Mouse (Mus musculus) neural tube, embryonic 12.5 days (tissue): ENCODE results near the gene Slc25a16. TPM values are rescaled to one million over a fixed set of nuclear protein-coding genes. Genes with fewer than 3 reads are reported as not detected.

Experiments used
- ATAC-seq: fragments of 200-750 bp; cut with Nextera tagmentation; 2 replicates; pipeline ENCODE4 v1.8.0; 2017; ENCODE audit warnings: low read depth, mild to moderate bottlenecking, moderate TSS enrichment, moderate library complexity; ENCODE audit not compliant: low FRiP score
- H3K27ac ChIP-seq: fragments of 300-500 bp; sonication (generic); 2 replicates; pipeline ENCODE4 v1.5.1; 2016
- H3K27me3 ChIP-seq: fragments of 300-500 bp; sonication (generic); replicated peaks from 2 replicates; pipeline ENCODE4 v1.6.1; 2016; ENCODE audit warnings: mild to moderate bottlenecking
- H3K36me3 ChIP-seq: fragments of 300-500 bp; sonication (generic); 2 replicates; pipeline ENCODE4 v1.6.1; 2016; ENCODE audit warnings: mild to moderate bottlenecking
- H3K4me1 ChIP-seq: fragments of 300-500 bp; sonication (generic); 2 replicates; pipeline ENCODE4 v1.6.1; 2016
- H3K4me2 ChIP-seq: fragments of 300-500 bp; sonication (generic); replicated peaks from 2 replicates; pipeline ENCODE4 v1.6.1; 2016; ENCODE audit warnings: mild to moderate bottlenecking
- H3K4me3 ChIP-seq: fragments of 300-500 bp; sonication (generic); 2 replicates; pipeline ENCODE4 v1.5.1; 2016
- H3K9ac ChIP-seq: fragments of 300-500 bp; sonication (generic); 2 replicates; pipeline ENCODE4 v1.6.1; 2016; ENCODE audit warnings: mild to moderate bottlenecking
- H3K9me3 ChIP-seq: fragments of 300-500 bp; sonication (generic); 2 replicates; pipeline ENCODE4 v1.6.1; 2016; ENCODE audit warnings: mild to moderate bottlenecking
- WGBS: fragments of 180-500 bp; shearing (Covaris S2); methylation state at CpG from one replicate; pipeline ENCODE4 v1.1.7; 2016; 5-methylcytosine and 5-hydroxymethylcytosine counted together
- polyA plus RNA-seq: library from polyadenylated mRNA; unstranded; fragments of >200 nt; fragmentation: Nextera tagmentation; extraction: Ambion mirVana; gene quantifications from 2 replicates; pipeline ENCODE4 v1.2.1, GENCODE M21; 2016

Slc25a16 gene
- polyA plus RNA-seq, result 14.5 and 14.6 TPM in 2 replicates

- peak within 1 kb of the TSS; percentile 93 for H3K9ac ChIP-seq
- no peaks in the 10 kb centered on the region for H3K27me3 ChIP-seq
- peak within 1 kb of the TSS; percentile 74 for H3K4me2 ChIP-seq
- peak within 1 kb of the TSS; percentile 98 for H3K4me3 ChIP-seq
- WGBS, result 8% methylated on average over 50 of the region's 50 CpGs
- ATAC-seq, result peak; percentile 95
- H3K36me3 ChIP-seq, result no peaks in the 10 kb centered on the region
- H3K4me1 ChIP-seq, result peaks cover 12% of the 10 kb centered on the region; the same call in 1 of the 2 replicates
- H3K27ac ChIP-seq, result peak within 1 kb of the TSS; percentile 72
- no peaks in the 10 kb centered on the region for H3K9me3 ChIP-seq
Measured at GRCm38 (mm10) chr10:62919925-62920765, at the start of gene Slc25a16. Slc25a16 (plus strand) TSS chr10:62920633.

DNA sequence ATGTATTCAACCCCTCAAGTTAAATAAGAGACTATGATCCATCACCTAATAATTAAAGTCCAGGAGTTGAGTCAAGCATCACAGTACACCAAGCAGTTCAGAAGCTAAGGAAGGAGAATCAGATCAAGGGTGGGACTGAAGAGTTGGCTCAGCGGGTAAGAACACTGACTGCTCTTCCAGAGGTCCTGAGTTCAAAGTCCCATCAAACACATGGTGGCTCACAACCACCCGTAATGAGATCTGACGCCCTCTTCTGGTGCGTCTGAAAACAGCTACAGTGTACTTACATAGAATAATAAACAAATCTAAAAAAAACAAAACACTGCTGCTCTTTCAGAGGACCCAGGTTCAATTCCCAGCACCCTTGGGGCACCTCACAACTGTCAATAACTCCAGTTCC lies 45.6 kb upstream of the Slc25a16 start:
- Histone ChIP-seq H3K27me3 (no peaks in the 10 kb centered on the region), H3K4me1 (no peaks in the 10 kb centered on the region), H3K9me3 (no peaks in the 10 kb centered on the region), H3K4me3 (no peak overlapping the region), H3K27ac (no peak overlapping the region), H3K4me2 (no peak overlapping the region), H3K36me3 (peaks cover 16% of the 10 kb centered on the region; the same call in 1 of the 2 replicates), H3K9ac (no peak overlapping the region)
- WGBS, result 80% methylated on average over 4 of the region's 4 CpGs
- ATAC-seq, result no peak

DNA sequence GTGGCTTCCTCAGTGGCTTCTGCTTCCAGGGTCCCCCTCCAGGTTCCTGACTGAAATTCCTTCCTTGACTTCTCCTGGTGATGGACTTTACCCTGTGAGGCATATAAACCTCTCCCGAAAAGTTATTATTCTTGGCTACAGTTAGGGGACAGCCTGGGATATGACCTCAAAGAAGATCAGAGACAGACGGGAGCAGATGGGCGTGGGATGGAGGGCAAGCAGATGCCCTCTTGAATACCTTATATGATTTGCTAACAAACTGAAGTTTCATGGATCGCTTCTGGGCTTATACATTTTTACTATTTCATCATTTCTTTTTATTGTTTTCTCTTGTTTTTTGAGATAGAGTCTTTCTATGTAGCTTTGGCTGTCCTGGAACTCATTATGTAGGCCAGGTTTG lies 44.9 kb upstream of the Slc25a16 start:
- H3K9me3 ChIP-seq, result no peaks in the 10 kb centered on the region
- H3K4me1 ChIP-seq, result no peaks in the 10 kb centered on the region
- H3K9ac ChIP-seq, result no peak overlapping the region
- 93% methylated on average over 4 of the region's 4 CpGs for WGBS
- no peak overlapping the region for H3K4me3 ChIP-seq
- no peaks in the 10 kb centered on the region for H3K27me3 ChIP-seq
- peaks cover 16% of the 10 kb centered on the region; the same call in 1 of the 2 replicates for H3K36me3 ChIP-seq
- no peak overlapping the region for H3K27ac ChIP-seq
- no peak for ATAC-seq
- no peak overlapping the region for H3K4me2 ChIP-seq

GRCm38 (mm10) chr10:62878056-62878455 lies 42.4 kb upstream of the Slc25a16 start:
- no peak for ATAC-seq
- H3K4me3 ChIP-seq, result no peak overlapping the region
- no peaks in the 10 kb centered on the region for H3K4me1 ChIP-seq
- no peak overlapping the region for H3K27ac ChIP-seq
- no peaks in the 10 kb centered on the region for H3K9me3 ChIP-seq
- no peak overlapping the region for H3K4me2 ChIP-seq
- H3K9ac ChIP-seq, result no peak overlapping the region
- WGBS, result 91% methylated on average over 13 of the region's 13 CpGs
- H3K36me3 ChIP-seq, result peaks cover 16% of the 10 kb centered on the region; the same call in 1 of the 2 replicates
- no peaks in the 10 kb centered on the region for H3K27me3 ChIP-seq

- Histone ChIP-seq H3K4me2 (no peak overlapping the region), H3K9me3 (no peaks in the 10 kb centered on the region), H3K4me3 (no peak overlapping the region), H3K27me3 (no peaks in the 10 kb centered on the region), H3K36me3 (peaks cover 16% of the 10 kb centered on the region; the same call in 1 of the 2 replicates), H3K27ac (no peak overlapping the region), H3K4me1 (peaks cover 16% of the 10 kb centered on the region), H3K9ac (no peak overlapping the region)
- 46% methylated on average over 5 of the region's 5 CpGs for WGBS
- no peak for ATAC-seq
Measured at GRCm38 (mm10) chr10:62881211-62881610, 39.2 kb upstream of the Slc25a16 start.

DNA sequence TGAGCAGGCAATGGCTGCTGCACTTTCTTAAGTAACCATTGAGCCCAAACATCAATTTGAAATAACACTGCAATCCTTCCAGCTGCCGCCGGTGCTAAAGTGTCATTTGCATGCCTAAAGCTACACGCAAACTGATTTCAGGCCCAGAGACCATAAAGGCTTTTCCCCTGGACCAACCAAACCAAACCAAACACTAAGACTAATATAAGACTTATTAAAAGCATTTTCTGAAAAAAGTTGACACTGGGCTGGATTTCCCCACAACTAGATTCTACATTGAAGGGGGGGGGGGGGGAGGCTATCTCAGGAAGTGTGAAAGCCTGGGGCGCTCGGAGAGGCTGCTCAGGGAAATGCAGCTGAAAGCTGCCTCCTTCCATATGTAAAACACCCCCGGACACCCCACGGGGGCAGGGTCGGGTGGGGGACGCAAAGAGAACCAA lies 36.5 kb upstream of the Slc25a16 start:
- no peak for ATAC-seq

DNA sequence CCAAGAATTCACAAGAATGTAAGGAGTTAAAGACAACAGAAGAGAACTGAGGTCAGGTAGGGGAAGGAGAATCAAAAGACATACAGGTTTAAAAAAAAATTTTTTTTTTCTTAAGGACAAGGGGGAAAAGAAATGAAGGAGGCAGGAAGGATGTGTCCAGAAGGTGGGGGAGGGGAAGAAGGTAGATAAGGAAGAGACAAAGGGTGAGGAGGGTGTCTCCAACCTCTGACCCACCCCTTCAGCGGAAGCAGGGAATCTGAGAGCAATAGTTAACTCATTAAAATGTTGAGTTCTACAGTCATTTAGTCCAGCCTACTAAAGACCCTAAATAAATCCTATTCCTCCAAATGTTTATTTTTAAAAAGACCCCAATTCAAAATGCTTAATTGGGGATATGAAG lies 35.9 kb upstream of the Slc25a16 start:
- Histone ChIP-seq H3K9ac (no peak overlapping the region), H3K4me3 (no peak overlapping the region), H3K9me3 (no peaks in the 10 kb centered on the region), H3K27ac (no peak overlapping the region), H3K4me1 (peaks cover 22% of the 10 kb centered on the region), H3K27me3 (no peaks in the 10 kb centered on the region; the same call in 1 of the 2 replicates), H3K36me3 (peaks cover 1% of the 10 kb centered on the region; the same call in 1 of the 2 replicates), H3K4me2 (peak overlapping the region; percentile 18; the same call in 1 of the 2 replicates)
- WGBS, result 46% methylated on average over 1 of the region's 1 CpGs
- no peak for ATAC-seq

More for the DNA sequence above, 36.5 kb upstream of the Slc25a16 start:
- Histone ChIP-seq H3K4me3 (no peak overlapping the region), H3K4me2 (peak overlapping the region; percentile 18; the same call in 1 of the 2 replicates), H3K36me3 (peaks cover 7% of the 10 kb centered on the region; the same call in 1 of the 2 replicates), H3K9me3 (no peaks in the 10 kb centered on the region), H3K27ac (no peak overlapping the region), H3K9ac (no peak overlapping the region), H3K4me1 (peaks cover 22% of the 10 kb centered on the region), H3K27me3 (no peaks in the 10 kb centered on the region; the same call in 1 of the 2 replicates)
- WGBS, result 8% methylated on average over 9 of the region's 9 CpGs

GRCm38 (mm10) chr10:62885460-62885859 lies 35.0 kb upstream of the Slc25a16 start:
- WGBS, result 18% methylated on average over 10 of the region's 10 CpGs
- Histone ChIP-seq H3K36me3 (no peaks in the 10 kb centered on the region), H3K4me2 (peak overlapping the region; percentile 80), H3K9me3 (no peaks in the 10 kb centered on the region), H3K4me3 (peak overlapping the region; percentile 62), H3K27me3 (no peaks in the 10 kb centered on the region; the same call in 1 of the 2 replicates), H3K27ac (no peak overlapping the region), H3K9ac (no peak overlapping the region), H3K4me1 (peaks cover 22% of the 10 kb centered on the region)
- ATAC-seq, result no peak

DNA sequence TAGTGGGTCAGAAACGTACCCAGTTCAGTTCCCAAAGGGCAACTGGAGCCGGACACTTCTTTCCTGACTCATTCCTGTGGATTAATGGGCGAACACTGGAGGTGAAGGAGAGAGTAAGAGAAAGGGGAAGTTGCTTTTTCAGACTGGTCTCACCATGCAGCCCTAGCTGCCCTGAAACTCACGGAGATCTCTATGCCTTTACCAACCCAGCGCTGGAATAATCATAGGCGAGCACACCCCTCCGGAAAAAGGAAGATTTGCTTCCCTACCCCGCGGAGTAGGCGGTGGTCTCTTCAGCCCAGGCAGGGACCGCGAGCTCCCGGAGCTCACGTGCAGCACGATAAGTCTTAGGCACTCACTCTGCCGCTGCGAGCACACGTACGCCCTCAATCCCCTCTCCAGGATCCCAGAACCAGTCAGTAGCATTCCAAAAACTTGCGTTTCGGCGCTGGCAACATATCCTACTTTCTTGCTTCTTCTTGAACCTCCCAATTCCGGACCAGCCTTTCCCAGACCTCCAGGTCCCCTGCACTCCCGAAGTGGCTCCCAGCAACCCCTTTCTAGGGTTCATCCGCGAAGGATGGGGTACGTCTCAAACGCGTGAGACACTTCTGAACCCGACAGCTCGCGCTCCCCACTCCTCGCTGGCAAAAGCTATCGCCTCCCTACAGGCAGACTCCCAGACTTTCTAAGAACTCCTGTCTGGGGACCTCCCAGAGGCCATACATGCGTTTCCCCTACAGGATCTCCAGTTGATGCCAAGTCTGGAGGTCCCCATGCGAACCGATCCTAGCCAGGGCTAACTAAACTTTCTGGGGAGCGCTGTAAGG lies 34.2 kb upstream of the Slc25a16 start:
- peak overlapping the region; percentile 67 for H3K9ac ChIP-seq
- 0 out of 2 replicates have a peak, but pooled peaks have one; percentile 42 for ATAC-seq
- H3K4me3 ChIP-seq, result peak overlapping the region; percentile 62
- under 1% methylated on average over 38 of the region's 38 CpGs for WGBS
- no peaks in the 10 kb centered on the region; the same call in 1 of the 2 replicates for H3K27me3 ChIP-seq
- peak overlapping the region; percentile 80 for H3K4me2 ChIP-seq
- peaks cover 22% of the 10 kb centered on the region for H3K4me1 ChIP-seq
- no peaks in the 10 kb centered on the region for H3K36me3 ChIP-seq
- H3K27ac ChIP-seq, result no peak overlapping the region
- no peaks in the 10 kb centered on the region for H3K9me3 ChIP-seq

DNA sequence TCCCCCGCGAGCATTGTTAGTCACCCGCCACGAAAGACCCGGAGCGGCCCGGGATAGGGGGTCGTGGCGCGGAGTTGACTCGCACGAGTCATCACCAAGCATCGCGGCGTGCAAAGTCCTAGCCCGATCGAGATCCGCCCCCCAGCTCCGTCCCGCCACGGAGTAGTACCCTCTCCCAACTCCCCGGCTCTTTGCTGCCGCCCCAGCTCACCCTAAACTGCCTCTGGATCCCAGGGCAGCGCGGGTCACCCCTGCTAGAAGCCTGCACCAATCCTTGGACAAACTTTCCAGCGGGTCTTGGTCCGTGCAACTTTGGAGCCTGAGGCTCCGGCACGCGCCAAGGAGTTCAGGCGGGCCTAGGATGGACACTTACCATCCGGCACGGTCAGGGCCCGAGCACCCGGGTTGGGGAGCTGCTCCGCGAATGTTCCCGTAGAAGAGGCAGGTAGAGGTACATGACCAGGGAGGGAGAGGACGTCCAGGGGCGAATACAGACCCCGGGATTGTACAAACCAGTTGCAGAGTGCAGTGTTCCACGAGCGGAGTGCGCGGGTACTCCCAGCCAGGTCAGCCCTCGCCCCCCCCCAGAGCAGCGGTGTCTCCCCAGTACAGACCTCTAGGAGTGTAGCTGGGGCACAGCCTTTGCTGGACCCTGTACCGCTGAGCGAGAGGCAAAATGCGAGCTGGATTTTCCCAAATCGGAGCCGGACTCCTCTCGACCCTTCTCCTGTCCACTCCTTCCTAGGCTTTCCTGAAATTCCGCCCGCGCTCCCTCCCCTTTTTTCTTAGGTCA lies 33.4 kb upstream of the Slc25a16 start:
- Histone ChIP-seq H3K36me3 (no peaks in the 10 kb centered on the region), H3K27ac (no peak overlapping the region), H3K9me3 (no peaks in the 10 kb centered on the region), H3K9ac (peak overlapping the region; percentile 67), H3K4me2 (peak overlapping the region; percentile 80), H3K27me3 (no peaks in the 10 kb centered on the region; the same call in 1 of the 2 replicates), H3K4me3 (peak overlapping the region; percentile 62), H3K4me1 (peaks cover 22% of the 10 kb centered on the region)
- ATAC-seq, result peak; percentile 84
- WGBS, result under 1% methylated on average over 56 of the region's 56 CpGs

GRCm38 (mm10) chr10:62891025-62891424 lies 29.4 kb upstream of the Slc25a16 start:
- Histone ChIP-seq H3K4me3 (no peak overlapping the region), H3K9me3 (no peaks in the 10 kb centered on the region), H3K4me1 (peaks cover 7% of the 10 kb centered on the region; the same call in 1 of the 2 replicates), H3K4me2 (no peak overlapping the region), H3K9ac (no peak overlapping the region), H3K36me3 (no peaks in the 10 kb centered on the region), H3K27ac (no peak overlapping the region), H3K27me3 (no peaks in the 10 kb centered on the region; the same call in 1 of the 2 replicates)
- no peak for ATAC-seq
- 89% methylated on average over 3 of the region's 3 CpGs for WGBS
